Mouse (Mus musculus) embryonic stem cell, embryonic (primary cell): ENCODE measurements around the gene Pard6a.

Experiments used
- CTCF ChIA-PET, 4 experiments: fragments of 300-600 bp in 2 of 4; fragments of 350-600 bp in 2 of 4; sonication (Branson Sonifier 250); formaldehyde crosslinking; loops; one replicate each; lab custom pipeline; 2022; ENCODE audit warnings: inconsistent platforms in 2 of 4; lab: Charles Lee
- POLR2A ChIA-PET, 4 experiments: fragments of 300-600 bp in 2 of 4; fragments of 350-600 bp in 2 of 4; sonication (Branson Sonifier 250); formaldehyde crosslinking; loops; one replicate each; lab custom pipeline; 2022; ENCODE audit warnings: antibody characterized with exemption in 4 of 4, inconsistent platforms in 1 of 4; lab: Charles Lee

The Pard6a gene

GRCm38 (mm10) chr8:105709317-105709716, 8.4 kb downstream of the Pard6a start:
- CTCF ChIA-PET, result interaction anchor here in 3 of 4 experiments (0.6 to 1.5 kb wide), 3 partner anchors 37 to 79 kb away, joined by 3 to 4 read pairs (median 4); no protein-coding TSS in a partner anchor

GRCm38 (mm10) chr8:105712286-105712685, 11.3 kb downstream of the Pard6a start:
- ChIA-PET CTCF (no interaction called here), POLR2A (interaction anchor here in 2 of 4 experiments (0.7 to 3.1 kb wide), 6 partner anchors 12 to 38 kb away, joined by 3 to 14 read pairs (median 3); partner anchors contain the start of genes Acd (in 1 of the 2) and Pard6a (in 1 of the 2))

More at GRCm38 (mm10) chr8:105709317-105709716, 8.4 kb downstream of the Pard6a start:
- POLR2A ChIA-PET, result interaction anchor here in 3 of 4 experiments (0.6 to 1.9 kb wide), 18 partner anchors 8 to 262 kb away, joined by 3 to 9 read pairs (median 3); partner anchors contain the start of genes Nutf2 (in 2 of the 3), Acd (in 1 of the 3), Ctcf (in 1 of the 3) and Gfod2 (in 1 of the 3)

DNA sequence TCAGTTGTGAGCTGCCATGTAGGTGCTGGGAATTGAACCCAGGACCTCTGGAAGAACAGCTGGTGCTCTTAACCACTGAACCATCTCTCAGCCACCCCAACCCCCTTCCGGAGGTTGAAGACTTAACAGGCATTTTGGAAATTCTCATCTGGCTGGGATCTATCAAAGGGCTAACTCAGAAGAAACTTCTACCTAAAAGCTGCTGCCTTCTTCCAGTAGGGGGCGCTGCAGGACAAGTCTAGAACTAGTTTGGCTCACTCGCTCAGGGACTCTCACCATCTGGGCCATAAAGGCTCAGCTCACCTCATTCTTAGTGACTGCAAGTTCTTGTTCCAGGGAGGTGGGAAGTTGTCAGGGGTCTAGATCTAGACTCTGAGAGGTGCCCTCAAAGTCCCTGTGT, 13.2 kb downstream of the Pard6a start:
- CTCF ChIA-PET, result interaction anchor here (0.6 to 4.7 kb wide), 77 partner anchors 9 to 485 kb away, joined by 3 to 57 read pairs (median 4); partner anchors contain the start of genes Gfod2 (in 4 of the 4), Ranbp10 (in 2 of the 4), Acd (in 1 of the 4) and Pard6a (in 1 of the 4)
- POLR2A ChIA-PET, result interaction anchor here in 3 of 4 experiments (0.7 to 4.1 kb wide), 10 partner anchors 10 to 217 kb away, joined by 3 to 15 read pairs (median 3); partner anchors contain the start of genes Acd (in 1 of the 3), Nutf2 (in 1 of the 3), Pard6a (in 1 of the 3) and Ranbp10 (in 1 of the 3)

DNA sequence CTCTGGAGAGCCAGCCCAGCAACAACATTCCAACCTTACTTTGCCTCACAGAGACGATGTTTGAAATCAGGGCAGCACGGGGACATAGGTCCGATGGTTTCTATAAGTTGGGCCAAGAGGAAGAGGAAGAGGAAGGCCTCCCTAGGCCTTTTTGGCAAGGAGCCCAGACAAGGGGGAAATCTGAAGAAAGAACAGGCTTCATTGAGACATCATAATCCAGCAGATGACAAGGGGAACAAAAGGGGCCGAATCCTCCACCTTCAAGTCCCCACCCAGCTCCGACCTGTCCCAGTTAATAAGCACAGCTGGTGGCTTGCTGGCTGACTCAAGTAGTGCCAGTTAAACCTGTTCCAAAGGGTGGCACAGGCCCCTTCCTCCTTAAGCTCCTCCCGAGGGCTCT, 14.1 kb downstream of the Pard6a start:
- CTCF ChIA-PET, result interaction anchor here (0.6 to 4.7 kb wide), 29 partner anchors 11 to 361 kb away, joined by 3 to 57 read pairs (median 4); partner anchors contain the start of genes Gfod2 (in 2 of the 4), Ranbp10 (in 1 of the 4) and Tsnaxip1 (in 1 of the 4)
- POLR2A ChIA-PET, result interaction anchor here in 2 of 4 experiments (1.0 to 4.1 kb wide), 4 partner anchors 14 to 145 kb away, joined by 4 to 15 read pairs (median 13); partner anchors contain the start of genes Nutf2 (in 2 of the 2), Acd (in 1 of the 2), Pard6a (in 1 of the 2) and Ranbp10 (in 1 of the 2)

DNA sequence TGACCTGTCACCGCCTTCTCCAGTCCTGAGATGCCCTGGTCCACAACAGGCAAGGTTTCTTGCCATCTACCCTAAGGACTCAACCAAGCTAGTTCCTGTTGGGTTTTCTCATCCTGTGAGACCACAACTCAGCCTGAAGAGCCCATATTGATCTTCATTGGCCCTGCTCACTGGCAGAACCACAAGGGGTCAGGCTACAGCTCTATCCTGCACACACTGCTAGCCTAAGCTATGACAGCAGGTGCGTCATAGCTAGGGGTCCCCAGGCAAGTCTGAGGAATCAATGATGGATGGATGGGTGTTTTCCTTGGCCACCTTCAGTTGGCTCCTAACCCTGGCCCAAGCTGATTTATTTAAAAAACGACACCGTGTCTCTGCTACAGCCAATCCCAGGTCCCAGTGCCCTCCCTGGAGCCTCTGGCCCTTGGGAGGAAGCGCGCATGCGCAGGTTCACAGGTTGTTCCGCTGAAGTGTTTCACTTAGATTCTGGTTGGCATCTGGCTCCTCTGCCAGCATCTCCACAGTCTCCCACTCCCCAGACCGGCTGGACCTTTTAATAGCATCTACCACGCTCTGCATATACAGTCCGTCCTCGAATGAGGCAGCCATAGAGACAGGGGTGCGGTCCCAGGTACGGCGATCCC, 15.5 kb downstream of the Pard6a start:
- CTCF ChIA-PET, result interaction anchor here (0.5 to 4.7 kb wide), 33 partner anchors 9 to 400 kb away, joined by 3 to 57 read pairs (median 4); partner anchors contain the start of genes Acd (in 1 of the 4), Carmil2 (in 1 of the 4) and Pard6a (in 1 of the 4)

GRCm38 (mm10) chr8:105719637-105720036, 18.7 kb downstream of the Pard6a start:
- ChIA-PET POLR2A (interaction anchor here in 3 of 4 experiments (0.6 to 1.5 kb wide), 7 partner anchors 10 to 1551 kb away, joined by 3 to 5 read pairs (median 3); no protein-coding TSS in a partner anchor), CTCF (interaction anchor here in 2 of 4 experiments (0.7 to 0.8 kb wide), 2 partner anchors 68 to 204 kb away, joined by 3 to 7 read pairs; no protein-coding TSS in a partner anchor)

More for the DNA sequence above, 15.5 kb downstream of the Pard6a start:
- POLR2A ChIA-PET, result interaction anchor here (0.5 to 4.1 kb wide), 15 partner anchors 9 to 284 kb away, joined by 3 to 15 read pairs (median 3); partner anchors contain the start of genes Nutf2 (in 2 of the 4), Ranbp10 (in 1 of the 4) and Tsnaxip1 (in 1 of the 4)

GRCm38 (mm10) chr8:105722861-105723260, 21.9 kb downstream of the Pard6a start:
- ChIA-PET POLR2A (interaction anchor here in 1 of 4 experiments (0.9 to 1.3 kb wide), 3 partner anchors 22 to 136 kb away, joined by 3 read pairs; no protein-coding TSS in a partner anchor), CTCF (interaction anchor here in 2 of 4 experiments (1.1 to 3.4 kb wide), 2 partner anchors 9 kb away, joined by 6 to 14 read pairs; no protein-coding TSS in a partner anchor)

DNA sequence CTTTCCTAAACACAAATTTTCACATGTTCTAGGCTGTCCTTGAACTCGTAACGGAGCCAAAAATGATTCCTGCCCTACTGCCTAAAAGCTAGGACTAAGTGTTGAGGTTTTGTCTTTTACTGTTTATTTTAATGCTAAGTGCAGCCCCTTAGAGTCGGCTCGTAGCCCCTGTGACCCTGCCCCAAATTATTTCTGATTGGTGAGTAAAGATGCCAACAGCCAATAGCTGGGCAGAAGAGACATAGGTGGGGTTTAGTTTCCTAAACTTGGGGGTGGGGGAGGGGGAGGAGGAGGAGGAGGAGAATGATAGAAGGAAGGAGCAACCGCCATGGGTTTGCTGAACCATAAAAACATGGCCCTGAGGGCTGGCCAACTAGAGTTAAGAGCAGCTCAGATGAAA, 24.8 kb downstream of the Pard6a start:
- POLR2A ChIA-PET, result interaction anchor here in 1 of 4 experiments (0.7 to 2.0 kb wide), 4 partner anchors 9 to 33 kb away, joined by 3 to 8 read pairs (median 4); partner anchors contain the start of gene Gfod2
- CTCF ChIA-PET, result interaction anchor here (0.9 to 3.4 kb wide), 6 partner anchors 9 to 129 kb away, joined by 3 to 14 read pairs (median 7); no protein-coding TSS in a partner anchor

DNA sequence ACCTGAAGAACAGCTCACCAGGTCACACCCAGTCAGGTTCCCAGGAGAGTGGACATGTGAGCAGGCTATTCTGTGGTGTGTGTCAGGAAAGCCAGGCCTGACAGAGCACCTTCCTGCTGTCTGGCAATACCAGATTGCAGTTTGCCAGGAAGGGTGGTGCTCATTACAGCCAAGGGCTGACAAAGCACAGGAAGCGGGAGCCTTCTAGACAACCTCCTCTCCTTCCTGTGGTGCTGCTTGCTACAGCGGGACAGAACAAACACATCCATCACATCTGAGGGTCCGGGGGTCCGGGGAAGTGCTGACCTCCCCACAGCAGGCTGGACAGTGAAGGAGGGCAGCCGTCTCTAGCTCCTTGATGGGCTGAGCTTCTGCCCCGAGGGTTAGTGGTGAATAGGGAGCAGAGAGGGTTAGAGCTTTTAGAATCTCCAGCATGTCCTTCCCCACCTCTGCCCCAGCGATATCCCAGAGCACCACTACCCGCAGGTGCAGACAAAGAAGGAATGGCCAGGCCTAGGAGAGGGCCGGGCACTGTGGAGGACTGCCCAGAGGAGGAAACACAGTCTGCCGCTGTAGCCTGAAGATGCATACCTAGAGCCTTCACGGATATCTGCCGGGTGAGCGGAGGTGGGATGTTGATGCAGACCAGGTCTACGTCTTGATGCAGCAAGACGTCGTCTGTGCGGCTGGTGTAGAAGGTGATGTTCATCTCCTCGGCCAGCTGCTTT, 26.6 kb downstream of the Pard6a start:
- CTCF ChIA-PET, result interaction anchor here in 3 of 4 experiments (0.6 to 1.1 kb wide), 4 partner anchors 11 to 43 kb away, joined by 3 to 4 read pairs (median 4); no protein-coding TSS in a partner anchor
- POLR2A ChIA-PET, result interaction anchor here in 3 of 4 experiments (0.6 to 2.7 kb wide), 9 partner anchors 10 to 439 kb away, joined by 3 to 8 read pairs (median 4); partner anchors contain the start of genes Acd (in 1 of the 3), Nutf2 (in 1 of the 3) and Pard6a (in 1 of the 3)

- ChIA-PET CTCF (interaction anchor here in 3 of 4 experiments (0.5 to 1.0 kb wide), 4 partner anchors 18 to 639 kb away, joined by 3 to 4 read pairs (median 4); no protein-coding TSS in a partner anchor), POLR2A (interaction anchor here in 2 of 4 experiments (0.5 to 1.3 kb wide), 5 partner anchors 11 to 410 kb away, joined by 3 to 6 read pairs (median 3); partner anchors contain the start of genes Gfod2 (in 1 of the 2) and Ranbp10 (in 1 of the 2))
Measured at GRCm38 (mm10) chr8:105732186-105732585, 31.2 kb downstream of the Pard6a start.

GRCm38 (mm10) chr8:105739216-105739615, 38.3 kb downstream of the Pard6a start:
- POLR2A ChIA-PET, result interaction anchor here in 2 of 4 experiments (1.7 to 2.0 kb wide), 2 partner anchors 11 to 14 kb away, joined by 5 read pairs; no protein-coding TSS in a partner anchor
- CTCF ChIA-PET, result no interaction called here

- POLR2A ChIA-PET, result interaction anchor here in 2 of 4 experiments (0.7 to 1.8 kb wide), 2 partner anchors 15 to 122 kb away, joined by 3 to 6 read pairs; partner anchors contain the start of gene Gfod2 (in 1 of the 2)
- CTCF ChIA-PET, result no interaction called here
Measured at GRCm38 (mm10) chr8:105743301-105743700, 42.4 kb downstream of the Pard6a start.

- ChIA-PET CTCF (interaction anchor here (0.5 to 1.9 kb wide), 8 partner anchors 20 to 401 kb away, joined by 3 to 6 read pairs (median 3); no protein-coding TSS in a partner anchor), POLR2A (interaction anchor here in 3 of 4 experiments (0.5 to 1.7 kb wide), 15 partner anchors 20 to 1169 kb away, joined by 3 to 7 read pairs (median 4); partner anchors contain the start of genes Acd (in 1 of the 3), Pard6a (in 1 of the 3) and Pskh1 (in 1 of the 3))
Measured at GRCm38 (mm10) chr8:105750606-105751005, 49.7 kb downstream of the Pard6a start.
